Mouse (Mus musculus) lung, adult 18-20 months (tissue): Measurements from ENCODE around the gene Phf6.
A peak's percentile ranks its signal among the peaks of the same experiment; 100 is the strongest.
"Not testable (repeated sequence)": the region's sequence is repeated elsewhere in the genome, so short reads cannot be mapped to it uniquely, and the experiment has no call there.

Experiments used
- DNase-seq, 2 experiments: peaks; one replicate each; pipeline ENCODE4 v3.0.0; 2022; ENCODE audit warnings: mixed read lengths in 2 of 2

Phf6 gene

DNA sequence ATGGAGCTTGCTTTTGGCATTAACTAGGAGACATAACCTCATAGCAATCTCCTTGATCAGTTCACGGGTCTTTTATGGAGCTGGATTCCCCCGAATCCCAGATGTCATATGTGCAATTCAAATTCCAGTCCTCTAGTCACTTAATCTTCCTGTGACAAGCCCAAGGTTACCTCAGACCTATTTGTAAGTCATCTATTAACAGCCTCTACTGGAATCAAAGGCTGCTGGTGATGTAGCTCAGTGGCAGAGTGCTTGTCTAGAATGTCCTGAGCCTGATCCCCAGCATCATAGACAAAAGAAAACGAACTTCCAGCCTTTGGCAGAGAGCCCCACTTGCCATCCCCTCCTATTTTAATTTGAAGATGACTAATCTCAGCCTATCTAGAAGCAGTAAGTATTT is 69.3 kb downstream of the Phf6 start:
- no peak for DNase-seq

DNA sequence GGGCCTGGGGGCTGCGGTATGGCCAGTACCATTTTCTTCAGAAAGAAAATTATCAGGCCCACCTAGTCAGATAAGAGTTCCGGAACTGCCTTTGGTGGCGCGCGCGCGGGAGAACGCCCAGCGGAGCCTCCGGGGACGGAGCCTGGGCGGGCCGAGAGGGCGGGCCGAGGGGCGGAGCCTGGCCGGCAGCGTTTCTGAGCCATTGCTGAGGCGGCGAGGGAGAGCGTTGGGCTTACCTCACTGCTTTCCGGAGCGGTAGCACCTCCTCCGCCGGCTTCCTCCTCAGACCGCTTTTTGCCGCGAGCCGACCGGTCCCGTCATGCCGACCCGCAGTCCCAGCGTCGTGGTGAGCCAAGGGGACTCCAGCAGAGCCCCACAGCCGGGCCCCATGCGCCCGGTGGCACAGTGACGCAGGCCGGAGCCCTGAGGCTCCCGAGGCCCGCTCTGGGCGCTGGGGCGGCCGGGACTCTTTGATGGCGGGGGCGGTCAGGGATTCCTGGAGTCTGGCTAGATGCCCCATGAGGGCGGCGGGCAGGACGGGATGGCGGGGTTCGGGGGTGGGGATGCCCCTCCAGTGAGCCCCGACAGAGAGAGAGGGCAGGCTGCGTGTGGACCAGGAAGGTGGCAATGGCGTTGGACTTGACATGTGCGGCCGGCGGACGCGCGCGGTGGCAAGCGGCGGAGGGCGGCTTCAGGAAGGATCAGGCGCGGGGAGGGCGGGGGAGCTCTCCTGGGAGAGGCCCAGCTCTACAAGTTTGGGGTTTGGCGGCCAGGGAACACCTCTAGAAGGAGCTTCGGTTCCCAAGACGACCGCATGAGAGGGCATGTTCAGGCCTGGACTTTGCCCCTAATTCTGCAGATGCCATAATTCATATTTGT is 76.1 kb downstream of the Phf6 start, which contains the start of gene Hprt:
Gene Hprt, plus strand, starts transcription at position 233 of the 879 bp plus-strand sequence.
- peak; percentile 90 to 91 for DNase-seq

DNA sequence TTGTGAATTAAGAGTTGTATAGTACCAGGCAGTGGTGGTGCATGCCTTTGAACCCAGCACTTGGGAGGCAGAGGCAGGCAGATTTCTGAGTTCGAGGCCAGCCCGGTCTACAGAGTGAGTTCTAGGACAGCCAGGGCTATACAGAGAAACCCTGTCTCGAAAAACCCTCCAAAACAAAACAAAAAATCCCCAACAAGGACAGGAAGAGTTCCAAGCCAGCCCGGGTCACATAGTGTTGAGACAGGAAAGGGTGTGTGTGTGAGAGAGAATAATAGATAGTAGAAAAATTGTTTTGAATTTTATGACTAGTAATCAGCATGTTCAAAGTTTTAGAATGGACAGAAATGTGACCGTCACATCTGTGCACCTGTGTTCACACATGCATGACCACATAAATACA is 82.7 kb downstream of the Phf6 start:
- DNase-seq, result not testable (repeated sequence)

DNA sequence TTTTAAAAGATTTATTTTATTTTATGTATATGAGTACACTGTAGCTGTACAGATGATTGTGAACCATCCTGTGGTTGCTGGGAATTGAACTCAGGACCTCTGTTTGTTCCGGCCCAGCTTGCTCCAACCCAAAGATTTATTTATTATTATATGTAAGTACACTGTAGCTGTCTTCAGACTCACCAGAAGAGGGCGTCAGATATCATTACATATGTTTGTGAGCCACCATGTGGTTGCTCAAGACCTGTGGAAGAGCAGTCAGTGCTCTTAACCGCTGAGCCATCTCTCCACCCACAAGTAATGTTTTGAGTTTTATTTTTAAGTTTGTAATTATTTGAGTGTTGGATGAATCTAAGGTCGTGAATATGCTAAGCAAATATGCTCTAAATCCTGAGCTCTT is 92.8 kb downstream of the Phf6 start:
- not testable (repeated sequence) for DNase-seq

DNA sequence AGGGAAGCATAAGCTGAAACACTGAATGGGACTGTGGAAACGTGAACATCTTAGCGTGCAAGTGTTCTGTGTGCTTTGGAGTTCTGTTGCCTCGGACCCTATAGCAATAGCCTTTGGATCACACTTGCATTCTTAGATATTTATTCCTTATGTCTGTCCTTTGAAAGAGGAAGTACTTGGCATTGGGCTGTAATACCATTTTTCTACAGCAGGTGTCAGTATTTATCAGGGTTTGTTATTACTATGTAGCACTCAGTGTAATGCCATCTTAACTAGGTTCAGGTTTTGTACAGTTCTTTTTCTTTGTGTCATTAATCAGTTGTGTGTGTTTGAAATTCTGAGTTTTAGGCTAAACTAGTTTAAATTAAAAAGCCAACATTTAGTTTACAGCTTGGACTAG is 94.0 kb downstream of the Phf6 start:
- DNase-seq, result peak in 1 of 2 experiments; percentile 8
